Mouse (Mus musculus): ENCODE results near the gene Gapvd1.

GRCm38 (mm10) chr2:34668440-34669191 is 86.4 kb downstream of the Gapvd1 start:
- TF ChIP-seq POLR2A (IDR thresholded peaks at IDR 0.05; ENCODE audit: control insufficient read depth, extremely low read depth, insufficient read depth, low read length, poor library complexity), result no peak
- TF ChIP-seq CTCF (IDR thresholded peaks at IDR 0.05; ENCODE audit: borderline replicate concordance, control insufficient read depth, extremely low read depth, insufficient read depth, low read length, poor library complexity), result no peak
